Mouse (Mus musculus): ENCODE measurements around the gene Ptpn4.

- TF ChIP-seq USF1 (IDR thresholded peaks at IDR 0.05; ENCODE audit: low read depth) = no peak
- TF ChIP-seq MAX (IDR thresholded peaks at IDR 0.05; ENCODE audit: low read depth) = no peak
- no peak for TF ChIP-seq POLR2A (IDR thresholded peaks at IDR 0.05; ENCODE audit: insufficient read length, low read depth)
- TF ChIP-seq MYOD1 (IDR thresholded peaks at IDR 0.05; ENCODE audit: control insufficient read depth in 1 of 3, insufficient read length in 2 of 3, low read depth in 2 of 3) = no peak
- no peak for TF ChIP-seq MYOG (IDR thresholded peaks at IDR 0.05; ENCODE audit: control insufficient read depth in 1 of 3, insufficient read depth in 1 of 3, insufficient read length in 2 of 3, low read depth in 2 of 3)
- no peak for TF ChIP-seq CEBPB (IDR thresholded peaks at IDR 0.05; ENCODE audit: insufficient read depth, poor library complexity, severe bottlenecking)
These were observed 187.0 kb downstream of the Ptpn4 start for GRCm38 (mm10) chr1:119650386-119650785.

Data from myocyte (in vitro differentiated cells).